Mouse (Mus musculus) lung, embryonic 16.5 days (tissue): ENCODE results near the gene Polr1a. TPM values are rescaled to one million over a fixed set of nuclear protein-coding genes. Genes with fewer than 3 reads are reported as not detected.
A peak's percentile ranks its signal among the peaks of the same experiment; 100 is the strongest.

Experiments used
- ATAC-seq: fragments of 200-750 bp; cut with Nextera tagmentation; 2 replicates; pipeline ENCODE4 v1.8.0; 2017; ENCODE audit warnings: low read depth, mild to moderate bottlenecking, moderate library complexity
- H3K27ac ChIP-seq: fragments of 300-500 bp; sonication (generic); 2 replicates; pipeline ENCODE4 v1.5.1; 2014; ENCODE audit warnings: mild to moderate bottlenecking, control low read depth, low read length
- H3K27me3 ChIP-seq: fragments of 300-500 bp; sonication (generic); 2 replicates; pipeline ENCODE4 v1.6.1; 2014; ENCODE audit warnings: low read depth, low read length, mixed read lengths; ENCODE audit not compliant: control insufficient read depth, insufficient read depth
- H3K36me3 ChIP-seq: fragments of 300-500 bp; sonication (generic); 2 replicates; pipeline ENCODE4 v1.6.1; 2014; ENCODE audit warnings: low read length; ENCODE audit not compliant: control insufficient read depth, insufficient read depth
- H3K4me1 ChIP-seq: fragments of 300-500 bp; sonication (generic); replicated peaks from 2 replicates; pipeline ENCODE4 v1.6.1; 2014; ENCODE audit warnings: low read length, mixed read lengths; ENCODE audit not compliant: control insufficient read depth, insufficient read depth
- H3K4me2 ChIP-seq: fragments of 300-500 bp; sonication (generic); 2 replicates; pipeline ENCODE4 v1.6.1; 2014; ENCODE audit warnings: low read depth, low read length, control low read depth
- H3K4me3 ChIP-seq: fragments of 300-500 bp; sonication (generic); 2 replicates; pipeline ENCODE4 v1.5.1; 2014; ENCODE audit warnings: mild to moderate bottlenecking, low read length, control low read depth
- H3K9ac ChIP-seq: fragments of 300-500 bp; sonication (generic); 2 replicates; pipeline ENCODE4 v1.6.1; 2014; ENCODE audit warnings: low read length, control low read depth
- H3K9me3 ChIP-seq: fragments of 300-500 bp; sonication (generic); 2 replicates; pipeline ENCODE4 v1.6.1; 2016; ENCODE audit warnings: low read length; ENCODE audit not compliant: control insufficient read depth
- WGBS: fragments of 180-500 bp; shearing (Covaris S2); extraction: QIAGEN DNeasy Blood & Tissue Kit; methylation state at CpG from one replicate; pipeline ENCODE4 v1.1.7; 2014; 5-methylcytosine and 5-hydroxymethylcytosine counted together
- polyA plus RNA-seq: library from polyadenylated mRNA; unstranded; fragments of >200 nt; fragmentation: Nextera tagmentation; extraction: Ambion mirVana; gene quantifications from 2 replicates; pipeline ENCODE4 v1.2.1, GENCODE M21; 2015

The Polr1a gene
- 26.5 and 27.1 TPM in 2 replicates for polyA plus RNA-seq

DNA sequence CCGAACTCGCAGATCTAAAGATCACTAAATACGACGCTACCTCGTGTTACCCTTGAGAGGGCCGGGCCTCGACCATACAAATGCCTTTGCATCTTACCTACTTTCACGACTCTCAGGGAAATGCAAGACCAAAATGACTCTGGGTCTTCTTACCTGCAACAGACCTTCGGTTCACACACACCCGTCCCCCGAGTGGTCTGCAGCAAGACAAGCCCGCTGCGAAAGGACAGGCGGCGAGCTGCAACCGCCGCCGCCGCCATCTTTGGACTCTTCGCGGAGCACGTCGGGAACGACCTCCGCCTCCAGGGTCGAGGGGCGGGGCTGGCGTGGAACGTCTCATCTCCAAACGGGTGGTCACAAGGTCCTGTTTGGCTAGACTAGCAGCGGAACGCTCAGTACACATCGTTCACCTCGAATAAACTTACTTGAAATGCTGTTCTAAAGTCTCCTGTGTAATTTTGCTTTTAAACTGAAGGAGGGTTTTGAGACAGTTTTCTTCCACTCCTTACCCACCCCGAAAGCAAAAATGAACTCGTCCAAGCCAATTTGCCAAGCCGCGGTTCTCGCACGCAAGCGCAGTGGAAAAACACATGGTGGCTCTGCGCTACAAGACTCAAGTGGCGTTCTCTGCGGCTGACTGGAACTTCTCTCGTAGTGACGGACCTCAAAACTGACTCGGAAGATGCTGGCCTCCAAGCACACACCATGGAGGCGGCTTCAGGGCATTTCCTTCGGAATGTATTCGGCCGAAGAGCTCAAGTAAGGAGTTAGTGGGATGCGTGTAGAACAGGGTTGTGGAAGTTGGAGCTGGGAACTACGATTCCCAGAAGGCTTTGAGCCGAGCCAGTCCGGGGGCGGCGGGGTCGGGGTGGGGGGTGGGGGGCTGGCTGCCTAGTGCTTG, at the start of gene Polr1a, which contains the start of gene Ptcd3:
Gene Polr1a, plus strand, starts transcription at position 573 of the 901 bp plus-strand sequence.
Gene Ptcd3, minus strand, starts transcription at position 270 of the 901 bp plus-strand sequence.
- peaks cover 8% of the 10 kb centered on the region for H3K4me1 ChIP-seq
- H3K4me3 ChIP-seq, result peak within 1 kb of the TSS; percentile 80
- H3K27ac ChIP-seq, result peak within 1 kb of the TSS; percentile 77
- no peaks in the 10 kb centered on the region for H3K9me3 ChIP-seq
- under 1% methylated on average over 57 of the region's 58 CpGs for WGBS
- H3K27me3 ChIP-seq, result no peaks in the 10 kb centered on the region
- peaks cover 14% of the 10 kb centered on the region for H3K36me3 ChIP-seq
- peak; percentile 93 for ATAC-seq
- H3K9ac ChIP-seq, result peak within 1 kb of the TSS; percentile 70
- peak within 1 kb of the TSS; percentile 73 for H3K4me2 ChIP-seq

DNA sequence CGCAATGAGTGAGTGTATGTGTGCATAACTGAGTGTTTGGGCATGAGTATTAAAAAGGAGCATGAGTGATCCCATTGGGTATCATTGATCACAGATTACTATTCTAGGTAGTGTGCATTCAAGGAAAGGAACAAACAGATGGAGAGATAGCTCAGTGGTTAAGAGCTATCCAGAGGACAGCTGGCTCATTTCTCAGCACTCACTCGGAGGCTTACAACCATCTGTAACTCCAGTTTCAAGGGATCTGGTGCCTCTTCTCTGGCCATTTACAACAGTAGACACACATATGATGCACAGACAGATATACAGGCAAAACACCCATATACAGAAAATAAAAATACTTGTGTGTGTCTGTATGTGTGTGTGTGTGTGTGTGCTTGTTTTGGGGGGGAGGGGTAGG, 41.1 kb upstream of the Polr1a start:
- Histone ChIP-seq H3K9me3 (0 out of 2 replicates have a peak, but pooled peaks cover 3% of the 10 kb centered on the region), H3K4me1 (no peaks in the 10 kb centered on the region), H3K27ac (no peak overlapping the region), H3K9ac (no peak overlapping the region), H3K27me3 (no peaks in the 10 kb centered on the region), H3K36me3 (peaks cover 40% of the 10 kb centered on the region), H3K4me3 (no peak overlapping the region), H3K4me2 (no peak overlapping the region)
- 79% methylated on average over 2 of the region's 2 CpGs for WGBS
- no peak for ATAC-seq

DNA sequence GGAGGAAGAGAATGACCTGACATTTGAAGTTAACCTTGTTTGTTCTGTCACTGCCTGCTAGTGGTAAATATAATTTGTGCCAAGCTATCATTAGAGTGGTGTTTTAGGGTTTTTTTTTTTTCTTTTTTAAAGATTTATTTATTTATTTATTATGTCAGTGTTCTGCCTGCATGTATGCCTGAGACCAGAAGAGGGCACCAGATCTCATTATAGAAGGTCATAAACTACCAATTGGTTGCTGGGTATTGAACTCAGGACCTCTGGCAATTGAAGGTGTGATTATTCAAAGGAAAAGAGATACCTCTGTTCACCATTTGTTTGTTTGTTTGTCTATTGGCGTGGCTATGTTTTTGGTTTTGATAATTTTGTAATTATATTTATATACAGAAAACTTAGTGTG, 40.0 kb upstream of the Polr1a start:
- no peak overlapping the region for H3K4me2 ChIP-seq
- peaks cover 36% of the 10 kb centered on the region for H3K36me3 ChIP-seq
- no peak for ATAC-seq
- H3K27ac ChIP-seq, result no peak overlapping the region
- WGBS, result 78% methylated on average over 1 of the region's 1 CpGs
- H3K27me3 ChIP-seq, result no peaks in the 10 kb centered on the region
- no peaks in the 10 kb centered on the region for H3K4me1 ChIP-seq
- no peak overlapping the region for H3K4me3 ChIP-seq
- 0 out of 2 replicates have a peak, but pooled peaks cover 3% of the 10 kb centered on the region for H3K9me3 ChIP-seq
- no peak overlapping the region for H3K9ac ChIP-seq

DNA sequence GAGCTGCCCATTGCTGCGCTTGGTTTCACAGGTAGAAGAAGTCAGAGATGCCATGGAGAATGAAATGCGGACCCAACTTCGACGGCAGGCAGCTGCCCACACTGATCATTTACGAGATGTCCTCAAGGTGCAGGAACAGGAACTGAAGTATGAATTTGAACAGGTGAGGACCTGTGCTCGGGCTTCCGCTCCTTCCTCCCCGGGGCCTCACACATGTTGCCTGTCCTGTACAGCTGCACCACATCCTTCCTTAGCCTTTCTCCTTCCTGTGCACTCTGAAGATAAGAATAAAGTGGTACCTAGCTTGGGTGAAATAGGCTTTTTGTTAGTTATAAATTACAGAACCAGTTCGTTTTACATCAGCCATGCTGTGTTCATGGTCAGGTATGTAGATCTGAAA, 37.5 kb upstream of the Polr1a start:
- Histone ChIP-seq H3K9ac (no peak overlapping the region), H3K27me3 (no peaks in the 10 kb centered on the region), H3K9me3 (no peaks in the 10 kb centered on the region), H3K27ac (no peak overlapping the region), H3K4me2 (no peak overlapping the region), H3K36me3 (peaks cover 28% of the 10 kb centered on the region), H3K4me1 (no peaks in the 10 kb centered on the region), H3K4me3 (no peak overlapping the region)
- no peak for ATAC-seq
- 87% methylated on average over 9 of the region's 9 CpGs for WGBS

DNA sequence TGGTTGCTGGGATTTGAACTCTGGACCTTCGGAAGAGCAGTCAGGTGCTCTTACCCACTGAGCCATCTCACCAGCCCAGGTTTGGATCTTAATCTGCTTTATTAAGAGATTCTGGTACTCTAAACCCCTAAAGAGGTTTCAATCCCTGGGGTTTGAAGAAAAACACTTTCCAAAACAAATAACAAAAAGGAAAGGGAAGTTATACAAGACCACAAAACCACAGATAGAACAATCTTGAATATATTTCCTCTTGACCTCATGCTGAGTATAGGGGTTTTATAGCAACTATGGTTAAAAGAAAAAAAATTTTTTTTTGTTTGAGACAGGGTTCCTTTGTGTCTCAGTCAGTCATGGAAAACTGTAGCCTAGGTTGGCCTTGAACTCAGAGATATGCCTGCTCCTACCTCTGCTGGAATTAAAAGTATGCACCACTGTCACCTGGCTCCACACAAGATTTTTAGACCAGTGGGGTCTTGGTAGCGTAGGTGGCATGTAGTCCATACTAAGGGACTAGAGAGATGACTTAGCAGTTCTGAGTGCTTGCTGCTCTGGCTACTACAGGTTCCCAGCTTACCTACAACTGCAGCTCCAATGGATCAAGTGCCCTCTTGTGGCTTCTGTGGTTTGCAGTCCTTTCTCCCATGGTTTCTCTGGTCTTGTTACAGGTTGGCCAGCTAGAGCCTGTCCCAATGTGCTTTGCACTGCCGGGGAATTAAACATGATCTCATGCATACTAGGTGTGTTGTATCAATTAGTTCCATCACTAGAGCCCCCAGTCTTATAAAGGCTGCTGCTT, 30.7 kb upstream of the Polr1a start:
- no peak for ATAC-seq
- Histone ChIP-seq H3K4me2 (no peak overlapping the region), H3K4me3 (no peak overlapping the region), H3K9me3 (no peaks in the 10 kb centered on the region), H3K27ac (no peak overlapping the region), H3K36me3 (peaks cover 50% of the 10 kb centered on the region), H3K4me1 (no peaks in the 10 kb centered on the region), H3K27me3 (no peaks in the 10 kb centered on the region), H3K9ac (no peak overlapping the region)
- WGBS, result 85% methylated on average over 3 of the region's 3 CpGs

DNA sequence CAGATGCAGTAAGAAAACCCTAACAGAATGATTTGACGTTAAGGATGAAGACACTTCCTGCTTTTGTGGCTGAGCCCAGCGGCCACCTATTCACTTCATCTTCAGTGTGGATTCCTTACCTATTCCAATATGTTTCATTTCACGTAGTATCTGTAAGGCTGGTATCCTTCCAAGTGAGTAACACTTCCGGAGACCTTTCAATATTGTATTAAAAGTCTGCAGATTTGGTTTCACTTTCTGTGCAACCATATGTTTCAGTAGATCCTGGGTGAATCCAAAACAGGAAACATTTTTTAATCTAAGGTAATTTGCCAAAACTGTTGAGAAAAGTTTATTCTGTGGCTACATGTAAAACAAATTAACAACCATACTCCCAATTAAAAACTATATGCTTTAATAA, 15.6 kb upstream of the Polr1a start:
- Histone ChIP-seq H3K27ac (no peak overlapping the region), H3K4me1 (no peaks in the 10 kb centered on the region), H3K9me3 (no peaks in the 10 kb centered on the region), H3K4me2 (no peak overlapping the region), H3K4me3 (no peak overlapping the region), H3K27me3 (no peaks in the 10 kb centered on the region), H3K36me3 (peaks cover 58% of the 10 kb centered on the region), H3K9ac (no peak overlapping the region)
- no peak for ATAC-seq
- 87% methylated on average over 4 of the region's 4 CpGs for WGBS

DNA sequence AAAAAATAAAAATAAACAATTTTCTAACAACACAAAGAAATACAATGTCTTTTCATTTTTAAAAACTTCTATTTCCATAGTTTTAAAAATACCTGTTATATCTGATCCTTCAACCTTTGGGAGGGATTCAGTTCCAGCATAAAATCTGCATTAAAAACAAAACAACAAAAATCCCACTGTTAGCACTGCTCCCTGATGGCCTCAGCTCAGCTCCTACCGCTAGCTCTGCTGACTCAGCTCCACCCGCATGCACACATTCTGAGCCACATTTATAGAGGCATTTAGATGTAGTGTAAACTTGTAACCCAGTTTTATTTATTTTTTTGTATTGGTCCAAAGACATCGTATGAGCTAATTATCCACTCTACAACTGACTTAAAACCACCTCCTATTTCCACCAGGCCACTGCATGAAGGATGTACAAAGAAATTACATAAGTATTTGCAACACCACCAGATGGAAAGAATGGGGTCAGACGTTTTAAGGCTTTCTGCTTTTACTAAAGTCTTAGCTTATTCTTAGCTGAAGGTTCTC, 1.1 kb upstream of the Polr1a start:
- Histone ChIP-seq H3K4me1 (peaks cover 8% of the 10 kb centered on the region), H3K9ac (peak overlapping the region; percentile 70), H3K9me3 (no peaks in the 10 kb centered on the region), H3K27me3 (no peaks in the 10 kb centered on the region), H3K4me3 (peak overlapping the region; percentile 80), H3K4me2 (peak overlapping the region; percentile 73), H3K36me3 (peaks cover 19% of the 10 kb centered on the region), H3K27ac (no peak overlapping the region)
- WGBS, result 4% methylated on average over 4 of the region's 4 CpGs
- ATAC-seq, result no peak

DNA sequence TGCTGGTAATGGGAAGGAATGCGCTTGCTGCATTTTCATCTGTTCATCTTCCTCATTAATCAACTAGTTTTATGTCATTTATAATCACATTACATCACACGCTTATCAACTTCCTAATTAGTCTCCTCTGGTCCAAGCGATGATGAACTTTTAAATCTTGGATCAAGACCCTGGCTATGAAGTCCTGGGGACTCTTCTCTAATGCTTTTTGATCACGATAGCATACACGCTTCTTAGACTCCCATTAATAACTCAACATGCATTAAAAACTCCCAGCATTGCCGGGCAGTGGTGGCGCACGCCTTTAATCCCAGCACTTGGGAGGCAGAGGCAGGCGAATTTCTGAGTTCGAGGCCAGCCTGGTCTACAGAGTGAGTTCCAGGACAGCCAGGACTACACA, 531 bp downstream of the Polr1a start:
- H3K4me1 ChIP-seq, result peaks cover 8% of the 10 kb centered on the region
- 15% methylated on average over 10 of the region's 10 CpGs for WGBS
- no peaks in the 10 kb centered on the region for H3K9me3 ChIP-seq
- H3K36me3 ChIP-seq, result peaks cover 9% of the 10 kb centered on the region; the same call in 1 of the 2 replicates
- ATAC-seq, result 0 out of 2 replicates have a peak, but pooled peaks have one; percentile 14
- no peaks in the 10 kb centered on the region for H3K27me3 ChIP-seq
- peak overlapping the region; percentile 70 for H3K9ac ChIP-seq
- peak overlapping the region; percentile 57 for H3K4me2 ChIP-seq
- peak overlapping the region; percentile 80 for H3K4me3 ChIP-seq
- no peak overlapping the region; the same call in 1 of the 2 replicates for H3K27ac ChIP-seq

DNA sequence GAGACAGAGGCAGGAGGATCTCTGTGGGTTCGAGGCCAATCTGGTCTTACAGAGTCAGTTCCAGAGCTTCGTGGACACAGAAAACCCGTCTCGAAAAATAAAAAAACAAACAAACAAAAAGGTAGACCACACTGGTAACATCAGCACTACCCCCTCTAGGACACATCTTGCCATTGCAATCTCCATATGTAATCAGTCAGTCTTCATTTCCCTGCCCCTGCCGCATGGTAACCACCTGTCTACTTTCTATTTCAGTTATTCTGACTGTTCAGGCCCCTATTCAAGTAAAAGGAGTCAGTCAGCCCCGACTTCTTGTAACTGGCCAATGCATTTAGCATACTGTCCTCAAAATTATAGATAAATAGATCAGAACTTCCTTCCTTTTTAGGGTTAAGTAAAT, 987 bp downstream of the Polr1a start:
- no peaks in the 10 kb centered on the region for H3K9me3 ChIP-seq
- no peaks in the 10 kb centered on the region for H3K27me3 ChIP-seq
- 66% methylated on average over 6 of the region's 6 CpGs for WGBS
- ATAC-seq, result no peak
- H3K4me3 ChIP-seq, result peak overlapping the region; percentile 80
- H3K4me1 ChIP-seq, result peaks cover 8% of the 10 kb centered on the region
- peak overlapping the region; percentile 57 for H3K4me2 ChIP-seq
- H3K9ac ChIP-seq, result no peak overlapping the region; the same call in 1 of the 2 replicates
- H3K27ac ChIP-seq, result no peak overlapping the region
- peaks cover 5% of the 10 kb centered on the region; the same call in 1 of the 2 replicates for H3K36me3 ChIP-seq
